Mouse (Mus musculus): Measurements from ENCODE around the gene Gpr139.

GRCm38 (mm10) chr7:119230971-119231370, 46.6 kb upstream of the Gpr139 start:
- TF ChIP-seq CTCF (IDR thresholded peaks at IDR 0.05) (no peak), EP300 (IDR thresholded peaks at IDR 0.05) (no peak)

All from lung, postnatal 0 days (tissue).